Mouse (Mus musculus) brown adipose tissue, adult 24 weeks (tissue): Measurements from ENCODE around the gene Qsox2. TPM values are rescaled to one million over a fixed set of nuclear protein-coding genes. Genes with fewer than 3 reads are reported as not detected.

ENCODE experiments used
- H3K27ac ChIP-seq: fragments of 200-500 bp; replicated peaks from 2 replicates; pipeline ENCODE4 v1.5.1; 2012; ENCODE audit warnings: low read depth, mild to moderate bottlenecking, low read length
- H3K4me1 ChIP-seq: fragments of 200-500 bp; 2 replicates; pipeline ENCODE4 v1.6.1; 2012; ENCODE audit warnings: low read length, mixed read lengths; ENCODE audit not compliant: control insufficient read depth, insufficient read depth, insufficient read length
- H3K4me3 ChIP-seq: fragments of 200-500 bp; 2 replicates; pipeline ENCODE4 v1.5.1; 2012; ENCODE audit warnings: low read depth, mild to moderate bottlenecking, low read length, moderate library complexity; ENCODE audit not compliant: insufficient read depth
- polyA plus RNA-seq: library from polyadenylated mRNA; stranded (reverse); fragments of >200 nt; gene quantifications from 2 replicates; pipeline ENCODE4 v1.2.4, GENCODE M21; 2012; ENCODE audit not compliant: missing spikeins, insufficient read depth, insufficient read length

The Qsox2 gene
- polyA plus RNA-seq, result 4.3 and 5.2 TPM in 2 replicates

GRCm38 (mm10) chr2:26237290-26237782 lies at the start of gene Qsox2:
Gene Qsox2, minus strand, starts transcription at chr2:26237525.
- Histone ChIP-seq H3K27ac (no peak within 1 kb of the TSS), H3K4me1 (no peaks in the 10 kb centered on the region), H3K4me3 (peak within 1 kb of the TSS; percentile 72)

GRCm38 (mm10) chr2:26286391-26286790 lies 49.1 kb upstream of the Qsox2 start:
- Histone ChIP-seq H3K4me1 (no peaks in the 10 kb centered on the region), H3K27ac (no peak overlapping the region), H3K4me3 (no peak overlapping the region)

GRCm38 (mm10) chr2:26285804-26286203 lies 48.5 kb upstream of the Qsox2 start:
- no peaks in the 10 kb centered on the region for H3K4me1 ChIP-seq

GRCm38 (mm10) chr2:26280594-26280993 lies 43.3 kb upstream of the Qsox2 start:
- Histone ChIP-seq H3K4me3 (no peak overlapping the region), H3K4me1 (no peaks in the 10 kb centered on the region), H3K27ac (no peak overlapping the region)

More at GRCm38 (mm10) chr2:26285804-26286203, 48.5 kb upstream of the Qsox2 start:
- Histone ChIP-seq H3K4me3 (no peak overlapping the region), H3K27ac (no peak overlapping the region)

GRCm38 (mm10) chr2:26279712-26280111 lies 42.4 kb upstream of the Qsox2 start:
- H3K4me1 ChIP-seq, result no peaks in the 10 kb centered on the region
- H3K4me3 ChIP-seq, result no peak overlapping the region
- H3K27ac ChIP-seq, result no peak overlapping the region

- no peak overlapping the region for H3K27ac ChIP-seq
- H3K4me1 ChIP-seq, result no peaks in the 10 kb centered on the region
- no peak overlapping the region for H3K4me3 ChIP-seq
Measured at GRCm38 (mm10) chr2:26273611-26274010, 36.3 kb upstream of the Qsox2 start.

- no peaks in the 10 kb centered on the region for H3K4me1 ChIP-seq
- no peak overlapping the region for H3K27ac ChIP-seq
- no peak overlapping the region for H3K4me3 ChIP-seq
Measured at GRCm38 (mm10) chr2:26268216-26268615, 30.9 kb upstream of the Qsox2 start.

GRCm38 (mm10) chr2:26266066-26266742 lies 28.9 kb upstream of the Qsox2 start:
- Histone ChIP-seq H3K4me3 (no peak overlapping the region), H3K4me1 (no peaks in the 10 kb centered on the region), H3K27ac (no peak overlapping the region)

GRCm38 (mm10) chr2:26265095-26265494 lies 27.8 kb upstream of the Qsox2 start:
- Histone ChIP-seq H3K4me3 (no peak overlapping the region), H3K4me1 (no peaks in the 10 kb centered on the region), H3K27ac (no peak overlapping the region)

GRCm38 (mm10) chr2:26264646-26265045 lies 27.3 kb upstream of the Qsox2 start:
- no peak overlapping the region for H3K4me3 ChIP-seq
- no peaks in the 10 kb centered on the region for H3K4me1 ChIP-seq
- no peak overlapping the region for H3K27ac ChIP-seq

GRCm38 (mm10) chr2:26257315-26258096 lies 20.2 kb upstream of the Qsox2 start:
- Histone ChIP-seq H3K4me3 (no peak overlapping the region), H3K4me1 (no peaks in the 10 kb centered on the region), H3K27ac (no peak overlapping the region)

- Histone ChIP-seq H3K27ac (no peak overlapping the region), H3K4me1 (no peaks in the 10 kb centered on the region)
Measured at GRCm38 (mm10) chr2:26254816-26255215, 17.5 kb upstream of the Qsox2 start.

GRCm38 (mm10) chr2:26252514-26253206 lies 15.3 kb upstream of the Qsox2 start:
- H3K4me1 ChIP-seq, result no peaks in the 10 kb centered on the region
- H3K4me3 ChIP-seq, result no peak overlapping the region
- no peak overlapping the region for H3K27ac ChIP-seq

More at GRCm38 (mm10) chr2:26254816-26255215, 17.5 kb upstream of the Qsox2 start:
- no peak overlapping the region for H3K4me3 ChIP-seq

GRCm38 (mm10) chr2:26247531-26247930 lies 10.2 kb upstream of the Qsox2 start:
- no peak overlapping the region for H3K27ac ChIP-seq
- H3K4me3 ChIP-seq, result no peak overlapping the region
- no peaks in the 10 kb centered on the region for H3K4me1 ChIP-seq

GRCm38 (mm10) chr2:26240841-26241240 lies 3.5 kb upstream of the Qsox2 start:
- no peaks in the 10 kb centered on the region for H3K4me1 ChIP-seq

More at GRCm38 (mm10) chr2:26240841-26241240, 3.5 kb upstream of the Qsox2 start:
- Histone ChIP-seq H3K4me3 (no peak overlapping the region), H3K27ac (no peak overlapping the region)
